Mouse (Mus musculus): ENCODE measurements around the gene Akap11. TPM values are rescaled to one million over a fixed set of nuclear protein-coding genes. Genes with fewer than 3 reads are reported as not detected.

The Akap11 gene
- total RNA-seq, 1 experiment = 25.3 TPM

- peaks cover 5% of the 10 kb centered on the region; the same call in 1 of the 2 replicates for H3K36me3 ChIP-seq (ENCODE audit: control insufficient read depth, insufficient read depth, low read length, poor library complexity, severe bottlenecking)
- TF ChIP-seq ZNF384 (IDR thresholded peaks at IDR 0.05; ENCODE audit: low read depth, low read length) (no peak), CHD2 (IDR thresholded peaks at IDR 0.05; ENCODE audit: low read depth, low read length) (no peak), MAFK (IDR thresholded peaks at IDR 0.05; ENCODE audit: insufficient read depth, low read depth, low read length) (no peak), HCFC1 (IDR thresholded peaks at IDR 0.05; ENCODE audit: borderline replicate concordance, insufficient read depth, low read length) (no peak)
- in situ Hi-C loops (cut with MboI; ENCODE audit: low sequenced_read_pairs in 2 of 2, unreplicated experiment in 2 of 2) = no loop called here
Measured at GRCm38 (mm10) chr14:78568410-78568809, 31.8 kb upstream of the Akap11 start.

GRCm38 (mm10) chr14:78566431-78566830, 29.8 kb upstream of the Akap11 start:
- Histone ChIP-seq H3K4me3 (ENCODE audit: insufficient read depth in 1 of 2, low read depth in 1 of 2, low read length in 2 of 2, poor library complexity in 1 of 2, severe bottlenecking in 1 of 2) (no peak overlapping the region), H3K4me1 (ENCODE audit: control insufficient read depth in 2 of 2, insufficient read depth in 2 of 2, low read length in 2 of 2, poor library complexity in 1 of 2) (no peaks in the 10 kb centered on the region), H3K9me3 (ENCODE audit: control insufficient read depth, insufficient read depth, low read depth, low read length) (no peaks in the 10 kb centered on the region), H3K27ac (ENCODE audit: insufficient read depth, low read depth, low read length, poor library complexity, severe bottlenecking) (no peak overlapping the region), H3K9ac (ENCODE audit: insufficient read depth, low read depth, low read length, poor library complexity, severe bottlenecking) (no peak overlapping the region), H3K36me3 (ENCODE audit: control insufficient read depth, insufficient read depth, low read length, poor library complexity, severe bottlenecking) (peaks cover 5% of the 10 kb centered on the region; the same call in 1 of the 2 replicates)
- TF ChIP-seq MAFK (IDR thresholded peaks at IDR 0.05; ENCODE audit: insufficient read depth, low read depth, low read length) = no peak
- TF ChIP-seq ZNF384 (IDR thresholded peaks at IDR 0.05; ENCODE audit: low read depth, low read length) = no peak
- TF ChIP-seq CHD2 (IDR thresholded peaks at IDR 0.05; ENCODE audit: low read depth, low read length) = no peak
- TF ChIP-seq ZC3H11A (IDR thresholded peaks at IDR 0.05; ENCODE audit: borderline replicate concordance, low read depth, low read length) = no peak
- no peak for TF ChIP-seq HCFC1 (IDR thresholded peaks at IDR 0.05; ENCODE audit: borderline replicate concordance, insufficient read depth, low read length)
- in situ Hi-C loops (cut with MboI; ENCODE audit: low sequenced_read_pairs in 2 of 2, unreplicated experiment in 2 of 2) = no loop called here
- DNase-seq (ENCODE audit: low read depth, low spot score) = no peak

More at GRCm38 (mm10) chr14:78568410-78568809, 31.8 kb upstream of the Akap11 start:
- no peaks in the 10 kb centered on the region for H3K4me1 ChIP-seq (ENCODE audit: control insufficient read depth in 2 of 2, insufficient read depth in 2 of 2, low read length in 2 of 2, poor library complexity in 1 of 2)
- no peak overlapping the region for H3K4me3 ChIP-seq (ENCODE audit: insufficient read depth in 1 of 2, low read depth in 1 of 2, low read length in 2 of 2, poor library complexity in 1 of 2, severe bottlenecking in 1 of 2)
- no peak overlapping the region for H3K9ac ChIP-seq (ENCODE audit: insufficient read depth, low read depth, low read length, poor library complexity, severe bottlenecking)
- H3K27ac ChIP-seq (ENCODE audit: insufficient read depth, low read depth, low read length, poor library complexity, severe bottlenecking) = no peak overlapping the region
- H3K9me3 ChIP-seq (ENCODE audit: control insufficient read depth, insufficient read depth, low read depth, low read length) = no peaks in the 10 kb centered on the region
- DNase-seq (ENCODE audit: low read depth, low spot score) = no peak

DNA sequence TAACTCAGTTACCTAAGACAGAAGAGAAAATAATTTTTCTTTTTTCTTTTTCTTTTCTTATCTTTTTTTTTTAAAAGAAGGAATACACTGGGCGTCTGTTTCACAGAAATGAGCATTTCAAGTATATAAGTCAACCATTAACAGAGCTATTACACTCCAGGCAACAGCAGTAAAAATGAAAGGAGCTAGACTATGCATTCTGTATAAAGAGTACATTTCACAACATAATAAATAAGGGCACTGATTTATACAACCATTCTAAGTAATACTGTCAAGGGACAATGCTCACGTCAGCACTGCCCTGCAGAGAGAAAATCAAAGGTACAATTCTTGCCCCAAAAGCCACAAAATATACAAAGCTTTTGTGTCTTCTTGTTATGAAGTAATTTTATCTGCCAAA, 27.7 kb upstream of the Akap11 start:
- in situ Hi-C loops (cut with MboI; ENCODE audit: low sequenced_read_pairs in 2 of 2, unreplicated experiment in 2 of 2) = no loop called here
- TF ChIP-seq ZC3H11A (IDR thresholded peaks at IDR 0.05; ENCODE audit: borderline replicate concordance, low read depth, low read length) (no peak), ZNF384 (IDR thresholded peaks at IDR 0.05; ENCODE audit: low read depth, low read length) (no peak), HCFC1 (IDR thresholded peaks at IDR 0.05; ENCODE audit: borderline replicate concordance, insufficient read depth, low read length) (no peak), CHD2 (IDR thresholded peaks at IDR 0.05; ENCODE audit: low read depth, low read length) (no peak)
- Histone ChIP-seq H3K4me3 (ENCODE audit: insufficient read depth in 1 of 2, low read depth in 1 of 2, low read length in 2 of 2, poor library complexity in 1 of 2, severe bottlenecking in 1 of 2) (no peak overlapping the region), H3K4me1 (ENCODE audit: control insufficient read depth in 2 of 2, insufficient read depth in 2 of 2, low read length in 2 of 2, poor library complexity in 1 of 2) (no peaks in the 10 kb centered on the region), H3K9ac (ENCODE audit: insufficient read depth, low read depth, low read length, poor library complexity, severe bottlenecking) (no peak overlapping the region), H3K9me3 (ENCODE audit: control insufficient read depth, insufficient read depth, low read depth, low read length) (no peaks in the 10 kb centered on the region), H3K36me3 (ENCODE audit: control insufficient read depth, insufficient read depth, low read length, poor library complexity, severe bottlenecking) (peaks cover 5% of the 10 kb centered on the region; the same call in 1 of the 2 replicates), H3K27ac (ENCODE audit: insufficient read depth, low read depth, low read length, poor library complexity, severe bottlenecking) (no peak overlapping the region)
- no peak for DNase-seq (ENCODE audit: low read depth, low spot score)

GRCm38 (mm10) chr14:78563211-78563610, 26.6 kb upstream of the Akap11 start:
- no peaks in the 10 kb centered on the region for H3K9me3 ChIP-seq (ENCODE audit: control insufficient read depth, insufficient read depth, low read depth, low read length)
- DNase-seq (ENCODE audit: low read depth, low spot score) = no peak
- H3K36me3 ChIP-seq (ENCODE audit: control insufficient read depth, insufficient read depth, low read length, poor library complexity, severe bottlenecking) = peaks cover 5% of the 10 kb centered on the region; the same call in 1 of the 2 replicates
- TF ChIP-seq ZNF384 (IDR thresholded peaks at IDR 0.05; ENCODE audit: low read depth, low read length) (no peak), MAFK (IDR thresholded peaks at IDR 0.05; ENCODE audit: insufficient read depth, low read depth, low read length) (no peak), CHD2 (IDR thresholded peaks at IDR 0.05; ENCODE audit: low read depth, low read length) (no peak), ZC3H11A (IDR thresholded peaks at IDR 0.05; ENCODE audit: borderline replicate concordance, low read depth, low read length) (no peak)
- in situ Hi-C loops (cut with MboI; ENCODE audit: low sequenced_read_pairs in 2 of 2, unreplicated experiment in 2 of 2) = no loop called here
- no peak overlapping the region for H3K9ac ChIP-seq (ENCODE audit: insufficient read depth, low read depth, low read length, poor library complexity, severe bottlenecking)
- H3K4me1 ChIP-seq (ENCODE audit: control insufficient read depth in 2 of 2, insufficient read depth in 2 of 2, low read length in 2 of 2, poor library complexity in 1 of 2) = no peaks in the 10 kb centered on the region
- H3K4me3 ChIP-seq (ENCODE audit: insufficient read depth in 1 of 2, low read depth in 1 of 2, low read length in 2 of 2, poor library complexity in 1 of 2, severe bottlenecking in 1 of 2) = no peak overlapping the region
- no peak overlapping the region for H3K27ac ChIP-seq (ENCODE audit: insufficient read depth, low read depth, low read length, poor library complexity, severe bottlenecking)

DNA sequence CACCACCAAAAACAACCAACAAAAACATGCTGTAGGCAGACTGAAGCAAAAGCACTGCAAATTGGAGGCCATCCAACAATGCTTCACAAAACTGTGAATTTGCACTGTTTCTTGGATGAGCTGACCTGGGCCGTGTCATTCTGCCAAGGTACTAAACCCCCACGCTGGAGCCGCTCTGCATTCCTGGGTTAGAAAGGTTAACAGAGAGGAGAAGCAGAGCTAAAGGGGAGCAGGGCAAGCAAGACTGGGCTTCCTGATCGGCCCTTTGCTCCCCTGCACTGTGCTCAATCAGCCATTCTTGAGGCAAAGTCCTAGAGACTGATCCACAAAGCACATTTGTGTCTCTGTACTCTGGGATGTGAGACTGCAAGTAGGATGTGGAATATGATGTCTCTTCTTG, 25.5 kb upstream of the Akap11 start:
- in situ Hi-C loops (cut with MboI; ENCODE audit: low sequenced_read_pairs in 2 of 2, unreplicated experiment in 2 of 2) = no loop called here

More for the DNA sequence above, 25.5 kb upstream of the Akap11 start:
- Histone ChIP-seq H3K36me3 (ENCODE audit: control insufficient read depth, insufficient read depth, low read length, poor library complexity, severe bottlenecking) (no peaks in the 10 kb centered on the region; the same call in 1 of the 2 replicates), H3K4me3 (ENCODE audit: insufficient read depth in 1 of 2, low read depth in 1 of 2, low read length in 2 of 2, poor library complexity in 1 of 2, severe bottlenecking in 1 of 2) (no peak overlapping the region), H3K9ac (ENCODE audit: insufficient read depth, low read depth, low read length, poor library complexity, severe bottlenecking) (no peak overlapping the region), H3K9me3 (ENCODE audit: control insufficient read depth, insufficient read depth, low read depth, low read length) (no peaks in the 10 kb centered on the region), H3K27ac (ENCODE audit: insufficient read depth, low read depth, low read length, poor library complexity, severe bottlenecking) (no peak overlapping the region), H3K4me1 (ENCODE audit: control insufficient read depth in 2 of 2, insufficient read depth in 2 of 2, low read length in 2 of 2, poor library complexity in 1 of 2) (no peaks in the 10 kb centered on the region)
- DNase-seq (ENCODE audit: low read depth, low spot score) = no peak
- TF ChIP-seq ZNF384 (IDR thresholded peaks at IDR 0.05; ENCODE audit: low read depth, low read length) = no peak
- TF ChIP-seq MAFK (IDR thresholded peaks at IDR 0.05; ENCODE audit: insufficient read depth, low read depth, low read length) = no peak
- TF ChIP-seq CHD2 (IDR thresholded peaks at IDR 0.05; ENCODE audit: low read depth, low read length) = no peak
- TF ChIP-seq HCFC1 (IDR thresholded peaks at IDR 0.05; ENCODE audit: borderline replicate concordance, insufficient read depth, low read length) = no peak
- TF ChIP-seq ZC3H11A (IDR thresholded peaks at IDR 0.05; ENCODE audit: borderline replicate concordance, low read depth, low read length) = no peak

Data from ES-E14 (cell line).